In genomic region chr11:4602691-4603441, GRCm38 (mm10) we compare ENCODE assay signal across 9 mouse cellular contexts. TPM values are rescaled to one million over a fixed set of nuclear protein-coding genes. Genes with fewer than 3 reads are reported as not detected.
DNase-seq lines count a peak whose midpoint lies in the region; ATAC-seq and TF ChIP-seq lines count a peak whose summit lies in the region.
"Had no signal": no experiment of that assay in that cellular context is flagged by ENCODE, and none has a peak within 500 bp of the region (broad histone marks: within the 10 kb centered on the region; RNA-seq: fewer than 3 reads in every experiment).

No protein-coding gene starts in this region.

- H3K4me3 ChIP-seq in layer of hippocampus, adult 2 months, result peak overlapping the region; percentile 8; the same call in 1 of the 2 replicates

- ATAC-seq in granulocyte monocyte progenitor cell, adult 5-6 weeks (replicated peaks; ENCODE audit: poor library complexity, severe bottlenecking), result peak; percentile 23
- ATAC-seq in megakaryocyte-erythroid progenitor cell, adult 5-6 weeks (replicated peaks; ENCODE audit: low FRiP score, low TSS enrichment, poor library complexity, severe bottlenecking), result 0 out of 2 replicates have a peak, but pooled peaks have one; percentile 19
- ATAC-seq in inflammation-experienced regulatory T-cells, adult 6 months, result no peak

- H3K27ac ChIP-seq in layer of hippocampus, adult 2 months, result no peak overlapping the region
- H3K27ac ChIP-seq: kidney, postnatal 0 days had no signal

- TF ChIP-seq CTCF in layer of hippocampus, adult 2 months (conservative IDR thresholded peaks at IDR 0.05), result no peak

- DNase-seq in layer of hippocampus, adult 2 months (ENCODE audit: low spot score in 2 of 2), result no peak
- no peak for DNase-seq in layer of hippocampus, adult 9-10 months (ENCODE audit: low spot score)
- peak; percentile 57 for DNase-seq in adrenal gland, postnatal 25 days
- DNase-seq in kidney, adult 8-10 months, result peak; percentile 26 to 33
- DNase-seq in T-cell, adult 2 months (ENCODE audit: low spot score), result no peak

RNA-seq across cellular contexts. Expression of gene Mtmr3, which starts 8.2 kb away (rescaled TPM):
- 10 to 100 TPM; 70.5 to 73.2 TPM for total RNA-seq in layer of hippocampus, adult 2 months (2021)
- 60.1 and 68.0 TPM in 2 replicates for total RNA-seq in adrenal gland, postnatal 25 days (2021)
- total RNA-seq in granulocyte monocyte progenitor cell, adult 5-6 weeks (2014; fragmentation: Nextera tagmentation), result 47.6 and 48.6 TPM in 2 replicates
- 57.7 and 76.1 TPM in 2 replicates for total RNA-seq in granulocyte monocyte progenitor cell, adult 5-6 weeks (2017)
- 34.7 and 43.1 TPM in 2 replicates for total RNA-seq in megakaryocyte-erythroid progenitor cell, adult 5-6 weeks (2014; fragmentation: Nextera tagmentation)
- total RNA-seq in megakaryocyte-erythroid progenitor cell, adult 5-6 weeks (2017), result 29.1 and 41.1 TPM in 2 replicates
- 10 to 100 TPM; 15.1 to 34.1 (median 32.3) TPM for polyA plus RNA-seq in inflammation-experienced regulatory T-cells, adult 6 months (2017; shearing (Covaris generic))

RNA-seq across cellular contexts. Expression of gene Gm11032, which starts 17.0 kb away (rescaled TPM):
- total RNA-seq in layer of hippocampus, adult 2 months (2021), result not detected
- not detected in 2 replicates for total RNA-seq in adrenal gland, postnatal 25 days (2021)
- not detected in 2 replicates for total RNA-seq in granulocyte monocyte progenitor cell, adult 5-6 weeks (2014; fragmentation: Nextera tagmentation)
- total RNA-seq in granulocyte monocyte progenitor cell, adult 5-6 weeks (2017), result not detected in 2 replicates
- total RNA-seq in megakaryocyte-erythroid progenitor cell, adult 5-6 weeks (2014; fragmentation: Nextera tagmentation), result not detected in 2 replicates
- total RNA-seq in megakaryocyte-erythroid progenitor cell, adult 5-6 weeks (2017), result not detected in 2 replicates
- not detected for polyA plus RNA-seq in inflammation-experienced regulatory T-cells, adult 6 months (2017; shearing (Covaris generic))
- polyA plus RNA-seq: kidney, postnatal 0 days had no signal

RNA-seq across cellular contexts. Expression of gene Ascc2, which starts 34.7 kb away (rescaled TPM):
- total RNA-seq in layer of hippocampus, adult 2 months (2021), result 10 to 100 TPM; 23.7 to 25.0 TPM
- total RNA-seq in adrenal gland, postnatal 25 days (2021), result 47.8 and 48.2 TPM in 2 replicates
- total RNA-seq in granulocyte monocyte progenitor cell, adult 5-6 weeks (2014; fragmentation: Nextera tagmentation), result 36.3 and 36.4 TPM in 2 replicates
- 23.1 and 23.7 TPM in 2 replicates for total RNA-seq in granulocyte monocyte progenitor cell, adult 5-6 weeks (2017)
- total RNA-seq in megakaryocyte-erythroid progenitor cell, adult 5-6 weeks (2014; fragmentation: Nextera tagmentation), result 29.8 and 44.7 TPM in 2 replicates
- 20.7 and 22.6 TPM in 2 replicates for total RNA-seq in megakaryocyte-erythroid progenitor cell, adult 5-6 weeks (2017)
- polyA plus RNA-seq in inflammation-experienced regulatory T-cells, adult 6 months (2017; shearing (Covaris generic)), result 10 to 100 TPM; 31.0 to 32.0 (median 31.7) TPM

Comparison
In these comparisons a context has a peak if more than half of its experiments do, and no peak if none do; other contexts are left out.
1. DNase-seq: peak in adrenal gland, postnatal 25 days (single experiment) and kidney, adult 8-10 months (2 of 2); none in layer of hippocampus, adult 2 months (0 of 2), layer of hippocampus, adult 9-10 months (single experiment) and T-cell, adult 2 months (single experiment).